8 mouse cellular contexts compared by ENCODE assay signal in the genomic region with DNA sequence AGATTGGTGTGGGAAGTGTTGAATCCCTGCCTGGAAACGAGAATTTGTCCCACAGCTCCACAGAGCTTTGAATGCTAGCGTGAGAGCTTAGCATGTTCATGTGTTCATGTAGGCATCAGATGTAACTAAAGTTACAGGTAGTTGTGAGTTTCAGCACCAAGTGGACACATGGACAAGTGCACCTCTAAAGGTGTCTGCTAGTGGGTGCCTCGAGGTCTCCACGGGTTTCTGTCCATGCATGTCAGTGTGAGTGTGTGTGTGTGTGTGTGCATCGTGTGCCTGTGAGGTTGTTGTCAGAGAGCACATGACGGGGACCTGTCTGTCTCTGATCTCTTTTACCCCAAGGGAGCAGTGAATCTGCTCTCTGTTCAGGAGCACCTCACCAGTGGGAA. TPM values are rescaled to one million over a fixed set of nuclear protein-coding genes. Genes with fewer than 3 reads are reported as not detected.
DNase-seq lines count a peak whose midpoint lies in the region; ATAC-seq and TF ChIP-seq lines count a peak whose summit lies in the region.

No protein-coding gene starts in this region.

- peak overlapping the region; percentile 85 for H3K4me2 ChIP-seq in heart, embryonic 12.5 days
- peak overlapping the region; percentile 88 for H3K4me2 ChIP-seq in hindbrain, embryonic 11.5 days (replicated peaks; ENCODE audit: low read depth, low read length)

- H3K9ac ChIP-seq in heart, embryonic 12.5 days = 0 out of 2 replicates have a peak overlapping the region, but pooled peaks have one; percentile 26
- no peak overlapping the region for H3K9ac ChIP-seq in hindbrain, embryonic 11.5 days (ENCODE audit: low read depth, low read length)

- no peak for ATAC-seq in heart, embryonic 12.5 days (ENCODE audit: insufficient number of reproducible peaks, low FRiP score)
- ATAC-seq in hindbrain, embryonic 11.5 days (ENCODE audit: low FRiP score) = no peak; the same call in 1 of the 2 replicates

- H3K27me3 ChIP-seq in heart, embryonic 12.5 days (replicated peaks) = no peaks in the 10 kb centered on the region; the same call in 1 of the 2 replicates
- H3K27me3 ChIP-seq in hindbrain, embryonic 11.5 days (ENCODE audit: control insufficient read depth, insufficient read depth, low read length) = peaks cover 4% of the 10 kb centered on the region
- H3K27me3 ChIP-seq in midbrain, embryonic 10.5 days (ENCODE audit: low read depth, poor library complexity, severe bottlenecking) = peaks cover 24% of the 10 kb centered on the region

- no peak for DNase-seq in heart, adult 11 months
- DNase-seq in brain, embryonic 14.5 days (ENCODE audit: low read depth) = no peak
- no peak for DNase-seq in hindbrain, embryonic 11.5 days (ENCODE audit: low spot score)
- no peak for DNase-seq in midbrain, embryonic 10.5 days (ENCODE audit: low spot score)
- no peak for DNase-seq in embryo, embryonic 10 days (ENCODE audit: low spot score)
- DNase-seq in retina, postnatal 1 day = no peak
- no peak for DNase-seq in thymus, postnatal 4 days

- peak overlapping the region; percentile 67 for H3K4me3 ChIP-seq in heart, embryonic 12.5 days
- peak overlapping the region; percentile 43 for H3K4me3 ChIP-seq in hindbrain, embryonic 11.5 days (ENCODE audit: low read depth, low read length)
- peak overlapping the region; percentile 75 for H3K4me3 ChIP-seq in midbrain, embryonic 10.5 days

- H3K4me1 ChIP-seq in heart, embryonic 12.5 days (replicated peaks) = peaks cover 13% of the 10 kb centered on the region
- H3K4me1 ChIP-seq in hindbrain, embryonic 11.5 days (replicated peaks; ENCODE audit: control insufficient read depth, insufficient read depth, low read length) = no peaks in the 10 kb centered on the region
- peaks cover 21% of the 10 kb centered on the region for H3K4me1 ChIP-seq in midbrain, embryonic 10.5 days

- no peak for TF ChIP-seq POLR2A in brain, embryonic 14.5 days (IDR thresholded peaks at IDR 0.05; ENCODE audit: borderline replicate concordance, extremely low read depth, insufficient read depth, insufficient read length, poor library complexity, severe bottlenecking)

- no peak overlapping the region for H3K27ac ChIP-seq in heart, embryonic 12.5 days (ENCODE audit: poor library complexity, severe bottlenecking)
- no peak overlapping the region for H3K27ac ChIP-seq in hindbrain, embryonic 11.5 days (ENCODE audit: low read depth, low read length)
- no peak overlapping the region for H3K27ac ChIP-seq in midbrain, embryonic 10.5 days (replicated peaks)

- TF ChIP-seq CTCF in brain, embryonic 14.5 days (IDR thresholded peaks at IDR 0.05; ENCODE audit: borderline replicate concordance, extremely low read depth, insufficient read depth, insufficient read length) = peak; percentile 4; the same call in 1 of the 2 replicates

- WGBS in heart, embryonic 12.5 days = 11% methylated on average over 6 of the region's 6 CpGs
- 11% methylated on average over 6 of the region's 6 CpGs for WGBS in hindbrain, embryonic 11.5 days
- WGBS in midbrain, embryonic 10.5 days = 16% methylated on average over 6 of the region's 6 CpGs

- H3K9me3 ChIP-seq in heart, embryonic 12.5 days (replicated peaks) = no peaks in the 10 kb centered on the region
- H3K9me3 ChIP-seq in hindbrain, embryonic 11.5 days (ENCODE audit: control insufficient read depth, low read length) = no peaks in the 10 kb centered on the region
- no peaks in the 10 kb centered on the region for H3K9me3 ChIP-seq in midbrain, embryonic 10.5 days (replicated peaks)

- H3K36me3 ChIP-seq in heart, embryonic 12.5 days = no peaks in the 10 kb centered on the region
- H3K36me3 ChIP-seq in hindbrain, embryonic 11.5 days (ENCODE audit: control insufficient read depth, insufficient read depth, low read length) = no peaks in the 10 kb centered on the region
- no peaks in the 10 kb centered on the region for H3K36me3 ChIP-seq in midbrain, embryonic 10.5 days

RNA-seq across cellular contexts. Expression of gene Rab40b, which starts 0.5 kb away (rescaled TPM):
- 3.8 and 4.4 TPM in 2 replicates for polyA plus RNA-seq in heart, embryonic 12.5 days (2016; fragmentation: Nextera tagmentation; extraction: Ambion mirVana)
- polyA plus RNA-seq in brain, embryonic 14.5 days (2012; rRNA removed) = 5.5 and 5.7 TPM in 2 replicates
- 3.3 TPM in 2 replicates for polyA plus RNA-seq in hindbrain, embryonic 11.5 days (2014; fragmentation: Nextera tagmentation; extraction: Ambion mirVana)
- 1.3 and 2.0 TPM in 2 replicates for polyA plus RNA-seq in midbrain, embryonic 10.5 days (2016; fragmentation: Nextera tagmentation; extraction: Ambion mirVana)

RNA-seq across cellular contexts. Expression of gene Fn3krp, which starts 32.7 kb away (rescaled TPM):
- polyA plus RNA-seq in heart, embryonic 12.5 days (2016; fragmentation: Nextera tagmentation; extraction: Ambion mirVana) = 4.1 and 4.3 TPM in 2 replicates
- polyA plus RNA-seq in brain, embryonic 14.5 days (2012; rRNA removed) = 12.1 and 15.4 TPM in 2 replicates
- 8.5 and 8.6 TPM in 2 replicates for polyA plus RNA-seq in hindbrain, embryonic 11.5 days (2014; fragmentation: Nextera tagmentation; extraction: Ambion mirVana)
- polyA plus RNA-seq in midbrain, embryonic 10.5 days (2016; fragmentation: Nextera tagmentation; extraction: Ambion mirVana) = 7.0 and 8.8 TPM in 2 replicates

RNA-seq across cellular contexts. Expression of gene Wdr45b, which starts 34.3 kb away (rescaled TPM):
- 69.9 and 71.2 TPM in 2 replicates for polyA plus RNA-seq in heart, embryonic 12.5 days (2016; fragmentation: Nextera tagmentation; extraction: Ambion mirVana)
- 78.0 and 95.7 TPM in 2 replicates for polyA plus RNA-seq in brain, embryonic 14.5 days (2012; rRNA removed)
- polyA plus RNA-seq in hindbrain, embryonic 11.5 days (2014; fragmentation: Nextera tagmentation; extraction: Ambion mirVana) = 97.7 and 116 TPM in 2 replicates
- 100 and 103 TPM in 2 replicates for polyA plus RNA-seq in midbrain, embryonic 10.5 days (2016; fragmentation: Nextera tagmentation; extraction: Ambion mirVana)

RNA-seq across cellular contexts. Expression of gene Fn3k, which starts 46.2 kb away (rescaled TPM):
- 6.2 TPM in 2 replicates for polyA plus RNA-seq in heart, embryonic 12.5 days (2016; fragmentation: Nextera tagmentation; extraction: Ambion mirVana)
- polyA plus RNA-seq in brain, embryonic 14.5 days (2012; rRNA removed) = 4.1 TPM in 2 replicates
- polyA plus RNA-seq in hindbrain, embryonic 11.5 days (2014; fragmentation: Nextera tagmentation; extraction: Ambion mirVana) = 2.1 and 2.6 TPM in 2 replicates
- 0.94 and 1.3 TPM in 2 replicates for polyA plus RNA-seq in midbrain, embryonic 10.5 days (2016; fragmentation: Nextera tagmentation; extraction: Ambion mirVana)
